Mouse (Mus musculus) lung, embryonic 14.5 days (tissue): ENCODE measurements at regions not wholly inside any gene's neighbourhood (a gene's known extent, or its start where the extent isn't known, plus 50 kb on each side); places are given as distances from the start of the nearest gene placed in this dataset.
"Not testable (repeated sequence)": the region's sequence is repeated elsewhere in the genome, so short reads cannot be mapped to it uniquely, and the experiment has no call there.

ENCODE experiments used
- ATAC-seq: fragments of 200-750 bp; cut with Nextera tagmentation; 2 replicates; pipeline ENCODE4 v1.8.0; 2017; ENCODE audit warnings: mild to moderate bottlenecking, moderate TSS enrichment, moderate library complexity; ENCODE audit not compliant: insufficient read depth
- DNase-seq: peaks from one replicate; pipeline ENCODE4 v3.0.0-alpha.2; 2015
- H3K27ac ChIP-seq: fragments of 300-500 bp; sonication (generic); 2 replicates; pipeline ENCODE4 v1.5.1; 2014; ENCODE audit warnings: low read depth, mild to moderate bottlenecking, moderate library complexity
- H3K27me3 ChIP-seq: fragments of 300-500 bp; sonication (generic); 2 replicates; pipeline ENCODE4 v1.6.1; 2014; ENCODE audit warnings: low read length, control low read depth; ENCODE audit not compliant: insufficient read depth
- H3K36me3 ChIP-seq: fragments of 300-500 bp; sonication (generic); 2 replicates; pipeline ENCODE4 v1.6.1; 2014; ENCODE audit warnings: control low read depth; ENCODE audit not compliant: insufficient read depth
- H3K4me1 ChIP-seq: fragments of 300-500 bp; sonication (generic); 2 replicates; pipeline ENCODE4 v1.6.1; 2014; ENCODE audit warnings: antibody characterized with exemption, control low read depth; ENCODE audit not compliant: insufficient read depth
- H3K4me2 ChIP-seq: fragments of 300-500 bp; sonication (generic); 2 replicates; pipeline ENCODE4 v1.6.1; 2014; ENCODE audit warnings: mild to moderate bottlenecking
- H3K4me3 ChIP-seq: fragments of 300-500 bp; sonication (generic); 2 replicates; pipeline ENCODE4 v1.5.1; 2014; ENCODE audit warnings: low read depth, low read length
- H3K9ac ChIP-seq: fragments of 300-500 bp; sonication (generic); 2 replicates; pipeline ENCODE4 v1.6.1; 2014
- H3K9me3 ChIP-seq: fragments of 300-500 bp; sonication (generic); 2 replicates; pipeline ENCODE4 v1.6.1; 2016; ENCODE audit warnings: low read depth, low read length, control low read depth
- CTCF ChIP-seq: IDR thresholded peaks from 2 replicates; pipeline ENCODE4 v1.5.1; 2016; ENCODE audit warnings: antibody characterized with exemption, low read depth
- WGBS: fragments of 180-500 bp; shearing (Covaris S2); extraction: QIAGEN DNeasy Blood & Tissue Kit; methylation state at CpG from one replicate; pipeline ENCODE4 v1.1.7; 2014; 5-methylcytosine and 5-hydroxymethylcytosine counted together

- Histone ChIP-seq H3K36me3 (no peaks in the 10 kb centered on the region), H3K27ac (no peak overlapping the region), H3K9ac (no peak overlapping the region), H3K4me2 (no peak overlapping the region), H3K4me1 (no peaks in the 10 kb centered on the region), H3K27me3 (no peaks in the 10 kb centered on the region), H3K4me3 (no peak overlapping the region), H3K9me3 (no peaks in the 10 kb centered on the region)
- no peak for ATAC-seq
- DNase-seq = no peak
- TF ChIP-seq CTCF = no peak
- WGBS = 78% methylated on average over 4 of the region's 4 CpGs
Observed at GRCm38 (mm10) chr10:45872007-45872890, 294.6 kb downstream of the Hace1 start.

- no peaks in the 10 kb centered on the region for H3K9me3 ChIP-seq
- TF ChIP-seq CTCF = no peak
- peak; percentile 57 for DNase-seq
- H3K4me2 ChIP-seq = peak overlapping the region; percentile 27; the same call in 1 of the 2 replicates
- no peaks in the 10 kb centered on the region for H3K27me3 ChIP-seq
- no peak overlapping the region for H3K9ac ChIP-seq
- H3K4me3 ChIP-seq = no peak overlapping the region
- H3K36me3 ChIP-seq = no peaks in the 10 kb centered on the region
- H3K4me1 ChIP-seq = no peaks in the 10 kb centered on the region
- 50% methylated on average over 14 of the region's 14 CpGs for whole genome bisulfite sequencing
- H3K27ac ChIP-seq = peak overlapping the region; percentile 30; the same call in 1 of the 2 replicates
- ATAC-seq = peak; percentile 91
Observed at GRCm38 (mm10) chr10:45873805-45874780, 296.5 kb downstream of the Hace1 start.

- not testable (repeated sequence) for H3K36me3 ChIP-seq, H3K27ac ChIP-seq, H3K27me3 ChIP-seq, H3K4me2 ChIP-seq, H3K4me1 ChIP-seq, ATAC-seq, H3K9me3 ChIP-seq, H3K9ac ChIP-seq, H3K4me3 ChIP-seq, DNase-seq
- 95% methylated on average over 19 of the region's 20 CpGs for WGBS
Observed at GRCm38 (mm10) chr10:45875287-45875686, 297.7 kb downstream of the Hace1 start.

- Histone ChIP-seq H3K4me2 (no peak overlapping the region), H3K36me3 (no peaks in the 10 kb centered on the region), H3K9me3 (no peaks in the 10 kb centered on the region), H3K27ac (no peak overlapping the region), H3K4me3 (no peak overlapping the region), H3K4me1 (no peaks in the 10 kb centered on the region), H3K27me3 (no peaks in the 10 kb centered on the region), H3K9ac (no peak overlapping the region)
- 72% methylated on average over 1 of the region's 1 CpGs for WGBS
- no peak for ATAC-seq
- no peak for DNase-seq
- no peak for TF ChIP-seq CTCF
Observed at GRCm38 (mm10) chr10:45883745-45884144, 306.1 kb downstream of the Hace1 start.

GRCm38 (mm10) chr10:45886636-45887035, 309.0 kb downstream of the Hace1 start:
- 85% methylated on average over 2 of the region's 2 CpGs for WGBS
- H3K27ac ChIP-seq = no peak overlapping the region
- no peaks in the 10 kb centered on the region for H3K27me3 ChIP-seq
- H3K4me3 ChIP-seq = no peak overlapping the region
- no peaks in the 10 kb centered on the region for H3K9me3 ChIP-seq
- DNase-seq = no peak
- no peak for TF ChIP-seq CTCF
- H3K4me2 ChIP-seq = no peak overlapping the region
- no peaks in the 10 kb centered on the region for H3K4me1 ChIP-seq
- H3K9ac ChIP-seq = no peak overlapping the region
- H3K36me3 ChIP-seq = no peaks in the 10 kb centered on the region
- no peak for ATAC-seq

GRCm38 (mm10) chr10:45888835-45889234, 311.2 kb downstream of the Hace1 start:
- Histone ChIP-seq H3K4me3 (no peak overlapping the region), H3K9ac (no peak overlapping the region), H3K27me3 (no peaks in the 10 kb centered on the region), H3K4me1 (no peaks in the 10 kb centered on the region), H3K27ac (peak overlapping the region; percentile 42; the same call in 1 of the 2 replicates), H3K9me3 (no peaks in the 10 kb centered on the region), H3K4me2 (no peak overlapping the region), H3K36me3 (no peaks in the 10 kb centered on the region)
- TF ChIP-seq CTCF = no peak
- 58% methylated on average over 4 of the region's 4 CpGs for WGBS
- ATAC-seq (peak; percentile 69), DNase-seq (peak; percentile 70)
